Mouse (Mus musculus): ENCODE measurements at regions not wholly inside any gene's neighbourhood (a gene's known extent, or its start where the extent isn't known, plus 50 kb on each side); places are given as distances from the start of the nearest gene placed in this dataset.

DNA sequence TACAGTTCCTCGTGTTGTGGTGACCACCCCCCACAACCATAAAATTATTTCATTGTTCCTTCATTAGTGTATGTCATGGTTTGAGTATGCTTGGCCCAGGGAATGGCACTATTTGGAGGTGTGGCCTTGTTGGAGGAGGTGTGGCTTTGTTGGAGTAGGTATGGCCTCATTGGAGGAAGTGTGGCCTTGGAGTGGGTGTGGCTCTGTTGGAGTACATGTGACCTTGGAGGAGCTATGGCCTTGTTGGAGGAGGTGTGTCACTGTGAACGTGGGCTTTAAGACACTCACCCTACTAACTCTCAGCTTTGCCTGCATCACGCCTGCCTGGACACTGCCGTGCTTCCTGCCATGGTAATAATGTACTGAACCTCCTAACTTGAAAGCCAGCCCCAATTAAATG is 179.9 kb downstream of the Cryba4 start:
- in situ Hi-C loops (cut with MboI; ENCODE audit: unreplicated experiment in 2 of 2): no loop called here

GRCm38 (mm10) chr5:112077097-112077496 is 175.2 kb downstream of the Cryba4 start:
- in situ Hi-C loops (cut with MboI; ENCODE audit: unreplicated experiment in 2 of 2): no loop called here

GRCm38 (mm10) chr5:112077840-112078600 is 174.3 kb downstream of the Cryba4 start:
- in situ Hi-C loops (cut with MboI; ENCODE audit: unreplicated experiment in 2 of 2): no loop called here

- in situ Hi-C loops (cut with MboI; ENCODE audit: unreplicated experiment in 2 of 2): no loop called here
These were observed 171.3 kb downstream of the Cryba4 start for GRCm38 (mm10) chr5:112081006-112081405.

DNA sequence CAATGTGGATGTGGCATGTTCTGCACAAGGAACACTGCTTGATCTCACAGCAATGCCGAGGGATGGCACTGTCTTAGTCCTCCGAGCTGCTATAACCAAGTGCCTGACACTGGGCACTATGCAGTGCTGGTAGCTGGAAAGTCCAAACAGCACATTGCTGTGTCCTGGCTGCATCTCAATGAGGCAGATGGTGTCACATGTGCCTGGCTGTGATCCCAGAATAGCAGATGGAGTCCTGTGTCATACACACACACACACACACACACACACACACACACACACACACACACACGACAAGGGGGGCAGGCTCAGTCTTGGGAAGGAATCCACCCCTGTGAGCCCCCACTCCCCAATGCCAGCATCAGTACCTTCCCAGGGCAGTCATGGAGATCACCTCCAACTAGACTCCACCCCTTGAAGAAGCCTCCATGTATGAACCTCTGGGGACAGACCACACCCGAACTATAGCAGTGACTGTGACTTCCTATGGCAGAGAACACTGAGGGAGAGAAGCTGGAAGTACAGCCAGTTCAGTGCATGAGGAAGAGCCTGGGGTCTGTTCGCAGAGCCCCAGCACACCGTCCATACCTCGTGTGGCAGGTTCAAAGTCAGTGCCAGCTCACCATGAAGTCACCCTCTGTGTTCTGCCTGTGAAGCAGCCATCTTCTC is 160.3 kb downstream of the Cryba4 start:
- in situ Hi-C loops (cut with MboI; ENCODE audit: unreplicated experiment in 2 of 2): no loop called here

GRCm38 (mm10) chr5:112093905-112094571 is 158.3 kb downstream of the Cryba4 start:
- in situ Hi-C loops (cut with MboI; ENCODE audit: unreplicated experiment in 2 of 2): no loop called here

DNA sequence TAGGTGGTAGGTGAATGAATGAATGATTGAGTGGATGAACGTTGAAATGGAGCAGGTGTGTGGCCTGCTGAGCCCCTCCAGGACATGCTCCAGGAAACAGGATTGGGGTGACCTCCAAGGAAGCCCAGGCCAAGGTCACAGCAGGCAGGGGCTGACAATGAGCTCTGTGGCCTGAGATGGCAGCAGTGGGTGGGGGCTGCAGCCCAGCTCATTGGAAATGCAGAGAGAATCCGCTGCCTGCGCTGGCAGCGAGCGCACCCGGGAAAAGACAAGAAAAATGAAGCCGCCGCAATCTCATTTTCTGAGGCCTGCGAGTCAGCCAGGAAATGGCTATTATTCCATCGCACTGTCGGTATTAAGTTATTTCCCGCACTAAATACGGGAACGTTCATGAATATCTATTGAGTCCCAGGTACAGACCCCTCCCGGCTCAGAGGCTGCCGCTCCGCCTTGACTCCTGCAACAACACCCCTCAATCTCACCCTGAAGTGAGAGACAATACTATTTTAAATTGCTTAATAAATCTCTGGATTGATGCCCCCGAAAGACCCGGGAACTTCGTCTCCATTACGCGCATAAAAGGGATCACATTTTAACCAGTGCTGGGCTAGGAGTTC is 153.7 kb downstream of the Cryba4 start:
- in situ Hi-C loops (cut with MboI; ENCODE audit: unreplicated experiment in 2 of 2): no loop called here

DNA sequence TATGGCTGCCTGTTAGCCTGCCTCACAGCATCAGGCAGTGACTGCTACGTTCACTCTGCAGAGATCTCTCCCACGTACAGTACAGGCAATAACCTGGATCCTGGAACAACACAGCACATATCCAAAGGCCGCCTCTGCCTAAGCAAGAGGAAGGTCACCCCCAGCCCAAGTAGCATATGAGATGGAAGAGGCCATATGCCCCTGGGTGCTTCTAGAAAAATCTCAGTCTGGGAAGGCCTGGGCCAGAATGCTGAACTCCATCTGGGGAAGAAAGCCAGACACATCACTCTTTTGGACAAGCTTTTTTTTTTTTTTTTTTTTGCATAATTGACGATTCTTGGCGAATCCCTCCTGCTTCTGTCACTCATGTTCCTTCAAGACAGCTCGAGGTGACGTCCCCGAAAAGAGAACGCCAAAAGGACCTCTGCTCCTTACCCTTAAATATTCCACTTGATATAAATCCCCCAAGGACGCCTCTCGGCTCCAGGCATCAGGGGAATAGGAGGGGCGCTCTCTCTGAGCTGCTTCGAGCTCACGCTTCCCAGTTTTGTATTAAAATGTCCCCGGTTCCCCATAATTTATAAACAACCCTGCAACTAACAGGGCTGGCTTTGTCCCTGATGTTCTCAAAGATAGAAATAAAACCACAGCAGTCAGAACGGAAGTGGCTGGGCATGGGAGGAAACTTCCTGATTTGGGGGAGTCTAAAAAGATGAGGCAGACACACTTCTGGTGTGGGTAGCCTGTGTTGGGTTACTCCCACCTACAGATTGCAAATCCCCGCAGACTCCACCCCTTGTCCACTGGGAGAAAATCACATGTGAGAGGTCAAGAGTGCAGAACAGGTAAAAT is 150.4 kb downstream of the Cryba4 start:
- in situ Hi-C loops (cut with MboI; ENCODE audit: unreplicated experiment in 2 of 2): no loop called here

GRCm38 (mm10) chr5:112110306-112110969 is 141.9 kb downstream of the Cryba4 start:
- in situ Hi-C loops (cut with MboI; ENCODE audit: unreplicated experiment in 2 of 2): no loop called here

DNA sequence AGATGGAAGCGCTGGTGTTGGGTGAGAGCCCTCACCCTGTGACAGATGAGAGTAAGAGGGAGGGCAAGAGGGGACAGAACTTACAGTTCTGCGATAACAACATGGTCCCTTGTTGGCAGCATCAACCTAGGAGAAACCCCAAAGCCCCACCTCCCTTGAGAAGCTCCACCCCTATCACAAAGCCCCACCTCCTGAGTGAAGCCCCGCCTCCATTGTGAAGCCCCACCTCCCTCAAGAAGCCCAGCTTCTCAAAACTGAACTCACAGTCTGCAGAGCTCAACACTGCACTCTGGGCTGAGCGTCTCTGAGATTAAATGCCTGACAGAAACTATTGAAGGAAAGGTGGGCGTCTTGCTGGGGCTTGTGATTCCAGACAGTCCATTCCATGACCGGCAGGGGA is 131.6 kb downstream of the Cryba4 start:
- in situ Hi-C loops (cut with MboI; ENCODE audit: unreplicated experiment in 2 of 2): no loop called here

DNA sequence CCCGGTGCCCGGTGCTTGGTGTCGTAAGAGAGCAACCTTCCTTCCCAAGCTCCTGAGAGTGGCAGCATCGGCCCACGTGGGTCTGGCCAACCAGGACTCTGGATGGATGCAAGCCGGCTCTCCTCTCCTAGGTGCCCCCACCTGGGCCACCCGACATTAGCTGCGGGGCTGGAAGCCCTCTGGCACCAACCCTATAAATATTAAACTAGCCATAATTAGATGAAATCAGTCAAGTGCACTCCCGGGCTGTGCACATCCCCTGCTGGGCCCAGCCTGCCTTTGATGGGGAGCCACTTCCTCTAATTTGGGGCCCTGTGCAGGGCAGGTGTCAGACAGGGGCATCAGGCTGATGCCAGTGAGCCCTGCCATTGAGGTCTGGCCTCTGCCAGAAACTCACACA is 130.8 kb downstream of the Cryba4 start:
- in situ Hi-C loops (cut with MboI; ENCODE audit: unreplicated experiment in 2 of 2): no loop called here

DNA sequence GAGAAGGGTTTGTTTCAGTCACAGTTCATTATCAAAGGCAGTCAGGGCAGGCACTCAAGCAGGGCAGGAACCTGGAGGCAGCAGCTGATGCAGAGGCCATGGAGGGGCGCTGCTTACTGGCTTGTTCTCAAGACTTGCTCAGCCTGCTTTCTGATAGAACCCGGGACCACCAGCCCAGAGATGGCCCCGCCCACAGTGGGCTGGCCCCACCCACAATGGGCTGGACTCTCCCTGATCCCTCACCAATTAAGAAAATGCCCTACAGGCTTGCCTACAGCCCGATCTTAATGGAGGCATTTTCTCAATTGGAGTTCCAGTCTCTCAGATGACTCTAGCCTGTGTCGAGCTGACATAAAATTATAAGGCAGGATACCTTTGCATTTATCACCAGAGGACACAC is 129.7 kb downstream of the Cryba4 start:
- in situ Hi-C loops (cut with MboI; ENCODE audit: unreplicated experiment in 2 of 2): no loop called here

- in situ Hi-C loops (cut with MboI; ENCODE audit: unreplicated experiment in 2 of 2): no loop called here
These were observed 125.1 kb downstream of the Cryba4 start for GRCm38 (mm10) chr5:112127171-112127570.

DNA sequence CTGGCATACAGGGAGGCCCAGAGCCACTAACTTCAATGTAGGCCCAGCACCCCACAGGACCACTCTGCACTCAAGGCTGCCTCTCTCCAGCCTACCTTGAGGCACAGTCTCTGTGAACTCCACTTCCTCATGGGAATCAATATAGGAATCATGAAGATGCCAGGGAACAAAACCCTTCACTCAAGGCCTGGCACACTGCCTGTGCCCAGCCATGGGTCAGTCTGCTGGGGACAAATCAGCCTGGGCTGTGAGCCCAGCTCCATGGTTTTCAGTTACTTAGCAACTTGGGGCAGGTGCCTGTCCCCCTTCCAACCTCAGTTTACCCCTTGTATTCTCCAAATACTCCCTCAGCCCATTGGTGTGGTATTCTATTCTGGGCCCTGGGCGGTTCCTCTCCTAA is 119.6 kb downstream of the Cryba4 start:
- in situ Hi-C loops (cut with MboI; ENCODE audit: unreplicated experiment in 2 of 2): no loop called here

DNA sequence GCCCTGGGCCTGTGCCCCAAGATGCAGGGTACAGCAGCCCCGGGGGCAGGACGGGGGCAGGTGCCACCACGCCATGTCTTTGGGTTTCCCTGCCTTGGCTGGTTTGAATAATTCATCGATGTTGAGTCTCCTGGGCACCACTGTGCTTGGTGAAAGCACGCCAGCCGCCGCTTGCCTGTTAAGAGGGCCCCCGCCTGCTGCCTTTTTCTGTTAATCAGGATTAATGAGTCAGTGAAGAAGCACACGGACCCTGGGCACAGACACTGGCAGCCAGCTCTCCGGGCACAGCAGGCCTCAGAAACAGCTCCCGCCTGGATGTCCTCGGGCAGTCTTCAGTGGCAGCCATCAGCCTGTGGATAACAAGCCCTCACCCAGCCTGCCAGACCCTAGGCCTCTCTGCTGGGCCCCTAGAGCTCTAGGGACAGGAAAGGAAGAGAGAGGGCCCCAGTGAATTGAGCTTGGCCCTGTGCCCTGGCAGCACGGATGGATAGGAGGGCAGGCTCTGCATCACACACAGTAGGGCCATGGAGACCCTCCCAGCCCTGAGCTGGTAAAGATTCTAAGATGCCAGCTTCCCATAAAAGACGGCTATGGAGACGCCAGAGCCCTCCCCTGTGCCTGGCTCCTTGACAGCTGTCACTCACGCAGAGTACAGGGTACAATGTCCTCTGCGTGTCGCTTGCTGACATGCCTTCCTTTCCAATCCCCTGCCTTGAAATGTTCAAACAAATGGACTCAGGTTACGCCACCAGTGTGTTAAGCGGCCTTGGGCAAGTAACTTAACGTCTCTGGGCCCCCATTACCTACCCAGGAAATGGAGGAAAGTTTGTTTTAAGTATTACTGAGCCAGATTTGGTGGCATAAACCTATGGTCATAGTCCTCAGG is 118.4 kb downstream of the Cryba4 start:
- in situ Hi-C loops (cut with MboI; ENCODE audit: unreplicated experiment in 2 of 2): no loop called here

DNA sequence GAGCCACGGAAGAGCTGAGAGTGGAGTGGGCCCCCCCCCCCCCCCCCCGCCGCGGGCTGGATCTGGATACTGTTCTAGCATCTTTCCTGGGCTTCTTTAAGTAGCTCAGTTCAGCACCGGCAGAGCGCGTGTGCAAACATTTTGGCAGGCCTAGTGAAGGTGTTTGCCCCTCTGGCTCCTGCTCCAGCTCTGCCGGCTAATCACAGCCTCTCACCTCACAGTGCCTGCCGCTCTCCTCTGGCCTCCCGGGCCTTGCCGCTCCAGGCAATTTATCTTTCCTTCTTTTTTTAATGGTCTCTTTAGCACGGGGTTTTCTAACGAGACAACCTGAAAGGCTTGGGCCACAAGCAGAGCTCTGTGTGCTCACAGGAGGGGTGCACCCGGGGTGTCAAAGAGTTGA is 115.7 kb downstream of the Cryba4 start:
- in situ Hi-C loops (cut with MboI; ENCODE audit: unreplicated experiment in 2 of 2): no loop called here

DNA sequence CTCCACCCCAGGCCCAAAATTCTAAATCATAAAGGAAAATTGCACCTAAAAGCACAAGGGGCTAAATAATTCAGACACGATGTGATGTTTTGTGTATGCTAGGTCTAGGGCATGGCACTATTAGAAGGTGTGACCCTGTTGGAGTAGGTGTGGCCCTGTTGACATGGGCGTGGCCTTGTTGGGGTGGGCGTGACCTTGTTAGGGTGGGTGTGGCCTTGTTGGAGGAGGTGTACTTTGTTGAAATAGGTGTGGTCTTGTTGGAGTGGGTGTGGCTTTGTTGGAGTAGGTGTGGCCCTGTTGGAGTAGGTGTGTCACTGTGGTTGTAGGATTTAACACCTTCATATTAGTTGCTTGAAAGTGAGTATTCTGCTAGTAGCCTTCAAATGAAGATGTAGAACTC is 114.1 kb downstream of the Cryba4 start:
- in situ Hi-C loops (cut with MboI; ENCODE audit: unreplicated experiment in 2 of 2): no loop called here

- in situ Hi-C loops (cut with MboI; ENCODE audit: unreplicated experiment in 2 of 2): no loop called here
These were observed 109.6 kb downstream of the Cryba4 start for GRCm38 (mm10) chr5:112142731-112143130.

Data from v-Abl transformed pro-B cells (cell line).